Mouse (Mus musculus): Measurements from ENCODE around the gene Trim33. TPM values are rescaled to one million over a fixed set of nuclear protein-coding genes. Genes with fewer than 3 reads are reported as not detected.
A peak's percentile ranks its signal among the peaks of the same experiment; 100 is the strongest.

Trim33 gene
- polyA plus RNA-seq, 1 experiment from 2014 or later = 3.4 TPM

DNA sequence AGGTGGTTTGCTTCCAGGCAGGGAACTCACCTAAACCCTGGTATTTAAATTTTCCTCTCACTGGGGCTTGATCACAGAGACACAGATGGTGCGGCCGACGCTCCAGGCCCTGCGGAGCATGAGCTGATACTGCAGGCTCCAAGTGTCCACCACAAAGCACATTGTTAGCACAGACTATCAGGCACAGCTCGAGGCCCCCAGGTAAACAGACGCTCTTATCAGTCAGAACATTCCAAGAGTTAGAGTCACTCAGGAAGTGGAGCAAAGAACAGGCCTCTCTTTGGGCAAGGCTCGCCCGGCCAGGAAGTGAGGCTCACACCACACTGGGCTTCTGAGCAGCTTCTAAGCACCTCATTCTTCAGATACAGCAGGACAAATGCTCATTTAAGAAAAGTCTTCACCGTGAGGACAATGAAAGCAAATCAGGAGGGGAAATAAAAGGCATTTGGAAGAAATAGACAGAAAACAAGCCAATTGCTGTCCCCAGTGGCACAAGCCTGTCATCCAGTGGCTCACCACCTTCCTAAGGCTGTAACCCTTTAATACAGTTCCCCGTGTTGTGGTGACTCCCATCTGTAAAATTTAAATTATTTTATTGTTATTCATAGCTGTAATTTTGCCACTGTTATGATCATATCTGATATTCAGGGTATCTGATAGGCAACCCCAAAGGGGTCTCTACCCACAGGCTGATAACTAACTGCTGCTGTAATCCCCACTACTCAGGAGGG, 22.8 kb upstream of the Trim33 start:
- ATAC-seq (peak; percentile 70), DNase-seq (no peak)
- H3K27ac ChIP-seq (ENCODE audit: low read depth) = no peak overlapping the region
- no peak overlapping the region for H3K4me3 ChIP-seq (ENCODE audit: low read depth, low read length)
- no peak overlapping the region for H3K4me2 ChIP-seq (ENCODE audit: low read depth, low read length)
- TF ChIP-seq EP300 (IDR thresholded peaks at IDR 0.05; ENCODE audit: low read depth) = no peak
- no peak for TF ChIP-seq CTCF (IDR thresholded peaks at IDR 0.05; ENCODE audit: low read depth)
- H3K4me1 ChIP-seq (ENCODE audit: insufficient read depth) = no peaks in the 10 kb centered on the region
- H3K27me3 ChIP-seq (ENCODE audit: insufficient read depth, low read length) = no peaks in the 10 kb centered on the region
- whole genome bisulfite sequencing (ENCODE audit: insufficient replicate concordance) = 19% methylated on average over 10 of the region's 10 CpGs
- H3K36me3 ChIP-seq (replicated peaks; ENCODE audit: insufficient read depth, low read length) = no peaks in the 10 kb centered on the region
- H3K9me3 ChIP-seq (ENCODE audit: low read length) = no peaks in the 10 kb centered on the region
- no peak overlapping the region for H3K9ac ChIP-seq (replicated peaks)

DNA sequence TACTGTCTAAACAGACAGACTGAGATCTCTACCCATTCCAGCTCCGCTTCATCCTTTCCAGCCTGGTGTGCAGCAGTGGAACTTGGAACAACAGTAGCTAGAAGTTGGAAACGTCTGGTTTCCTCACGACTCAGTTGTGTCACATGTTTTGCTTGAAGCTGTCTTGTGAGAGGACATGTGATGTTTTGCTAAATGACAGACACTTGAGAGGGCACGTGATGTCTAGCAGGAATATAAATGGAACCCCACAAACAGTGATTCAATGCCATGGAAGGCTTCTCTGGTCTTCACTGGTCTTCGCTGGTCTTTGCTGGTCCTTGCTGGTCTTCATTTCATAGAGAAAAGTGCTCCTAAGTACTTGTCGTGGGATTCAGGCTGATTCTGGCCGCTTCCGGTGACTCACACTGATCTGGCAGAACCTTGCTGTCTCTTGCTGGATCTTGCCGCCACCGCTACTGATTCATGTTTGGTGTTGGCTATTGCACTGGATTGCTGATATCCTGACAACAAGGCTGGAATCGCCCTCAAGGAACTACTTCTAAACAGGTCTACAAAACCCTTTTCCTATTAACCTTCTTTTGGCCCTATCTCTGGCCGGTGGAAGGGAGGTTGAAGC, 16.2 kb upstream of the Trim33 start:
- no peaks in the 10 kb centered on the region for H3K9me3 ChIP-seq (ENCODE audit: low read length)
- DNase-seq (no peak), ATAC-seq (no peak)
- H3K4me1 ChIP-seq (ENCODE audit: insufficient read depth) = no peaks in the 10 kb centered on the region
- H3K36me3 ChIP-seq (replicated peaks; ENCODE audit: insufficient read depth, low read length) = no peaks in the 10 kb centered on the region
- no peak overlapping the region for H3K27ac ChIP-seq (ENCODE audit: low read depth)
- 78% methylated on average over 12 of the region's 12 CpGs for WGBS (ENCODE audit: insufficient replicate concordance)
- TF ChIP-seq EP300 (IDR thresholded peaks at IDR 0.05; ENCODE audit: low read depth) = no peak
- TF ChIP-seq CTCF (IDR thresholded peaks at IDR 0.05; ENCODE audit: low read depth) = no peak
- H3K9ac ChIP-seq (replicated peaks) = no peak overlapping the region
- H3K27me3 ChIP-seq (ENCODE audit: insufficient read depth, low read length) = no peaks in the 10 kb centered on the region
- H3K4me3 ChIP-seq (ENCODE audit: low read depth, low read length) = no peak overlapping the region
- no peak overlapping the region for H3K4me2 ChIP-seq (ENCODE audit: low read depth, low read length)

DNA sequence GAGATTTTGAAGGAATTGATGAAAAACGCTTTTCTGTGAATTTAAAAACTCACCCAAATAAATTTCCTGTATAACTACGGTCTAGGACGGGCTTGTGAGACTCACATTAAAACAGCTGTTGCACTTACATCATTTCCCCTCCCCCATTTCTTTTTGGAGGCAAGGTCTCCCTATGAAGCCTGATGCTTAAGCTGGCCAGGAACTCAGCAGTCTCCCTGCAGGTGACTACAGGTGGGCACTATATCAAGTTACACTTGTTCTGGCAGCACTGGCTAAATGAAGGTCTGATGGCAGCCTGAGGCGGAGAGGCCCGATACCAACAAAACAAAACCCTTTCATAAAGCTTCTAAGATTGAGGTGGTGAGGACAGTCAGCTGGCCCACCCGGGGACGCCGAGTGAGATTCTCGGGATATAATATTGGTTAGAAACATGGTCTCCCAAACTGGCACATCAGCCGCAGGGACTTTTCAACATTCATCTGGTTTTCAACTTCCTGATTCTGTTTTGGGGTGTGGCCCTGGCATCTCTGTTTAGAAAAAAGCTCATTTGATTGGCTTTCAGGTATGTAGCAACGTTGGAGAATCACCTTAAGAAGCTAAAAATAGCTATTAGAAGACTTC, 422 bp upstream of the Trim33 start:
- ATAC-seq = peak; percentile 17
- H3K27ac ChIP-seq (ENCODE audit: low read depth) = peak overlapping the region; percentile 98
- peaks cover 22% of the 10 kb centered on the region for H3K4me1 ChIP-seq (ENCODE audit: insufficient read depth)
- no peaks in the 10 kb centered on the region for H3K27me3 ChIP-seq (ENCODE audit: insufficient read depth, low read length)
- no peak for TF ChIP-seq CTCF (IDR thresholded peaks at IDR 0.05; ENCODE audit: low read depth)
- no peak for TF ChIP-seq EP300 (IDR thresholded peaks at IDR 0.05; ENCODE audit: low read depth)
- WGBS (ENCODE audit: insufficient replicate concordance) = 9% methylated on average over 11 of the region's 11 CpGs
- peak; percentile 43 for DNase-seq
- H3K4me2 ChIP-seq (ENCODE audit: low read depth, low read length) = peak overlapping the region; percentile 95
- H3K4me3 ChIP-seq (ENCODE audit: low read depth, low read length) = peak overlapping the region; percentile 99
- H3K36me3 ChIP-seq (replicated peaks; ENCODE audit: insufficient read depth, low read length) = peaks cover 2% of the 10 kb centered on the region; the same call in 1 of the 2 replicates
- no peaks in the 10 kb centered on the region for H3K9me3 ChIP-seq (ENCODE audit: low read length)
- peak overlapping the region; percentile 96 for H3K9ac ChIP-seq (replicated peaks)

DNA sequence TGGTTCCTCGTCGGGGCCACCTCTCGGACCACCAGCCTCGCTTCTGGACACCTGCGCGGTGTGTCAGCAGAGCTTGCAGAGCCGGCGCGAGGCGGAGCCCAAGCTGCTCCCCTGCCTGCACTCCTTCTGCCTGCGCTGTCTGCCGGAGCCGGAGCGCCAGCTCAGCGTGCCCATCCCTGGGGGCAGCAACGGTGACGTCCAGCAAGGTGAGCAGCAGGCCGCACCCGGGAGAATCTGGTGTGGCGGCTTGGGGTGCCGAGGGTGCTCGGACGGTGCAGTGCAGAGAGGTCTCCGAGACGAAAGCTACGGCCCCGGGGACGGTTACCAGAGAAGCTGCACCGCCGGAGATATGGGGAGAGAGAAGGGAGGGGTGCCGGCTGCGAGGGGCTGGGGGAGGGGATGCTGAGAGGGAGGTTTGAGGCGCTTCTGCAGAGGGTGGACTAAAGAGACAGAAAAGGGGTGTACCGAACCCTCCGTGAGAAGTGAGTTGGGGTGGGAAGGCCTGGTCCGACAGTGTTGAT, 1.2 kb downstream of the Trim33 start:
- Histone ChIP-seq H3K4me3 (ENCODE audit: low read depth, low read length) (peak overlapping the region; percentile 99), H3K36me3 (replicated peaks; ENCODE audit: insufficient read depth, low read length) (peaks cover 2% of the 10 kb centered on the region; the same call in 1 of the 2 replicates), H3K4me1 (ENCODE audit: insufficient read depth) (peaks cover 22% of the 10 kb centered on the region), H3K4me2 (ENCODE audit: low read depth, low read length) (peak overlapping the region; percentile 95), H3K9ac (replicated peaks) (peak overlapping the region; percentile 96), H3K27ac (ENCODE audit: low read depth) (peak overlapping the region; percentile 98), H3K9me3 (ENCODE audit: low read length) (no peaks in the 10 kb centered on the region), H3K27me3 (ENCODE audit: insufficient read depth, low read length) (no peaks in the 10 kb centered on the region)
- ATAC-seq = peak; percentile 39
- DNase-seq = peak; percentile 66
- TF ChIP-seq CTCF (IDR thresholded peaks at IDR 0.05; ENCODE audit: low read depth) = no peak
- no peak for TF ChIP-seq EP300 (IDR thresholded peaks at IDR 0.05; ENCODE audit: low read depth)
- WGBS (ENCODE audit: insufficient replicate concordance) = 0% methylated on average over 32 of the region's 36 CpGs

DNA sequence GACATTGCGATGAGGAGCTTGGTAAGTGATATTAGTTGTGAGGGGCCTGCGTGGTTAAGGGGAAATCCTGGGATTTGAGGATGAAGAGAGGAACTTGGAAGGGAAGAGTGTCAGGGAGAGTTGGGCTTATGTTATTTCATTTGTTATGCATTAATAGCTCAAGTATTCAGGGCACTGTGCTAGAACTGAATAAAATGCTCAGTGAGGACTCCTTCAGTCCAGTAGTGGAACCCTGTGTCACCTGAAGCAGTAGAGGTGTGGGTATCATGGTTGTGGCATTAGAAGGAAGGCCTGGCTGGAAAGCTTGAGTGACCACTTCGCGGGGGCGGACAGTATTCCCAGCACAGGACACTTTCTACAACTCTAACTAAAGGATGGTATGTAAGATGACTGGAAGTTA, 1.8 kb downstream of the Trim33 start:
- Histone ChIP-seq H3K9ac (replicated peaks) (peak overlapping the region; percentile 96), H3K36me3 (replicated peaks; ENCODE audit: insufficient read depth, low read length) (peaks cover 2% of the 10 kb centered on the region; the same call in 1 of the 2 replicates), H3K27me3 (ENCODE audit: insufficient read depth, low read length) (no peaks in the 10 kb centered on the region), H3K4me1 (ENCODE audit: insufficient read depth) (peaks cover 22% of the 10 kb centered on the region), H3K4me3 (ENCODE audit: low read depth, low read length) (peak overlapping the region; percentile 99), H3K27ac (ENCODE audit: low read depth) (peak overlapping the region; percentile 49; the same call in 1 of the 2 replicates), H3K4me2 (ENCODE audit: low read depth, low read length) (peak overlapping the region; percentile 95), H3K9me3 (ENCODE audit: low read length) (no peaks in the 10 kb centered on the region)
- ATAC-seq = no peak
- 31% methylated on average over 5 of the region's 5 CpGs for WGBS (ENCODE audit: insufficient replicate concordance)
- DNase-seq = no peak
- no peak for TF ChIP-seq EP300 (IDR thresholded peaks at IDR 0.05; ENCODE audit: low read depth)
- no peak for TF ChIP-seq CTCF (IDR thresholded peaks at IDR 0.05; ENCODE audit: low read depth)

DNA sequence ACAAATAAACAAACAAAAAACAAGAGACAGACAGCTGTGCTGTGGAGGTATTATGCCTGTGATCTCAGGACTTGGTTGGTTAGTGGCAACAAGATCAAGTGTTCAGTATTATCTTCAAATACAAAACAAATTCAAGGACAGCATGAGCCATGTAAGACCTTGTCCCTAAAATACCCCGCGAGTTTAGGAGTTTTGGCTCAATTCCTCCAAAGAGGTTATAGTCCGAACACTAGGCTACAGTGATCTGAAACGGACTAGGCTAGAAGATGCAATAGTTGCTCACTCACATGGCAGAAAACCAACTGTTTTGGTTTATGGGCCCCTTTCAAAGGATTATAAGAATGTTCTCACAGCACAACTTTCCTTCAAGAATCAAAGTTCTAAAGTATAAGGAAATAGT, 9.7 kb downstream of the Trim33 start:
- ATAC-seq (no peak), DNase-seq (no peak)
- no peak overlapping the region for H3K9ac ChIP-seq (replicated peaks)
- H3K9me3 ChIP-seq (ENCODE audit: low read length) = no peaks in the 10 kb centered on the region
- H3K4me1 ChIP-seq (ENCODE audit: insufficient read depth) = no peaks in the 10 kb centered on the region
- H3K4me3 ChIP-seq (ENCODE audit: low read depth, low read length) = no peak overlapping the region
- no peak for TF ChIP-seq EP300 (IDR thresholded peaks at IDR 0.05; ENCODE audit: low read depth)
- H3K27me3 ChIP-seq (ENCODE audit: insufficient read depth, low read length) = no peaks in the 10 kb centered on the region
- H3K27ac ChIP-seq (ENCODE audit: low read depth) = no peak overlapping the region
- 0 out of 2 replicates have a peak, but pooled peaks cover 2% of the 10 kb centered on the region for H3K36me3 ChIP-seq (replicated peaks; ENCODE audit: insufficient read depth, low read length)
- no peak overlapping the region for H3K4me2 ChIP-seq (ENCODE audit: low read depth, low read length)
- WGBS (ENCODE audit: insufficient replicate concordance) = 76% methylated on average over 4 of the region's 4 CpGs

Data from liver, postnatal 0 days (tissue).